Mouse (Mus musculus): ENCODE measurements around the gene Nek11. TPM values are rescaled to one million over a fixed set of nuclear protein-coding genes. Genes with fewer than 3 reads are reported as not detected.

Gene Nek11
- polyA plus RNA-seq, 1 experiment from 2014 or later: 5.3 TPM

DNA sequence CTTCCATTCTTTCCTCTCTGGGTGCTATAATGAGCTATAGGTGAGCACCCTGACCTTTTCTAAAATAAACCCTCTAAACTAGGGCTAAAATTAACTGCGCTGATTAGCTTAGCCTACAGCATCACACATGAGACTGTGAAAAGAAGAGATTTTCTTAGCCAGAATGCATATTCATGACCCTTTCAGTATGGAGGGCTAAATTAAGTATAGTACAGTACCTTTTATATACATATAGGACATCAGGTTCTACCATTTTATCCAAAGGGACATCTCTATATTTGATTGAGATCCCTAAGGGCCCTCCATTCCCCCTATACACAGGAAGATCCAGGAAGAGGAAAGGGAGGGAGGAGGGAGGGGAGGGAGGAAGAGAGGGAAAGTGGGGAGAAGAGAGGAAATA is 141.2 kb downstream of the Nek11 start:
- WGBS: 97% methylated on average over 1 of the region's 1 CpGs
- Histone ChIP-seq H3K36me3 (no peaks in the 10 kb centered on the region), H3K4me1 (no peaks in the 10 kb centered on the region), H3K27me3 (no peaks in the 10 kb centered on the region), H3K4me2 (replicated peaks) (no peak overlapping the region), H3K27ac (replicated peaks) (no peak overlapping the region), H3K9ac (no peak overlapping the region), H3K9me3 (replicated peaks) (no peaks in the 10 kb centered on the region), H3K4me3 (replicated peaks) (no peak overlapping the region)
- no peak for ATAC-seq (ENCODE audit: insufficient number of reproducible peaks, low FRiP score, low TSS enrichment, low read depth)

DNA sequence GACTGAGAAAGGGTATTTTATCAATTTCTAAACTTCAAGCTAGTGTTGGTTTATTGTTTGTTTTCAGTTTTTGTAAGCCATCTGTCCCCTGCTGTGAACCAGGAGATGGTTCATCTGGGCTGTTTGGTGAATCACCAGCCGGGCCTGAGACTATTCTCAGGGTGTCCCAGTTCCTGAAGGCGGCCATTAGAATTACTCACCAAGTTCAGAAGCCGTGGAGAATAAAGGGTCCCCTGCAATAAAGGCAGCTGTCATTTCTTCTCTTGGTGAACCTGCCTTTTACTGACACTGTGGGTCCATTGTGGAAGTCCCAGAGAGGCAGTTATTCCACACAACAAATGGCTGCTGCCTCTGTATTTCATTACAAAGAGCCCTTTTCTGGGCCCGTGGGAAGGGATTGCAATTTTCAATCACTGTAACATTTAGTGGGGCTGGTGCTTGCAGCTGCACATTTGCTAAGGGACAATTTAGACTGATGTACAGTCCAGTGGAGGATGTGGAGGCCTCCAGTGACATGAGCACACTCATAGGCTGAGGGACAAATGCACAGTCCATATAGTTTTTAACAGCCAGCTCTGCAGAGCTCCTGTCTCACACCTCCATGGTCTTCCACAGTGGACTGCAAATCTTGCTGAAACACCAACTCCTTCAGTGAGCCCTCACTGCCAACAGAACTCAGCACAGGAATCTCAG is 142.8 kb downstream of the Nek11 start:
- Histone ChIP-seq H3K9ac (no peak overlapping the region), H3K36me3 (no peaks in the 10 kb centered on the region), H3K9me3 (replicated peaks) (no peaks in the 10 kb centered on the region), H3K27ac (replicated peaks) (no peak overlapping the region), H3K4me2 (replicated peaks) (no peak overlapping the region), H3K4me3 (replicated peaks) (no peak overlapping the region), H3K4me1 (no peaks in the 10 kb centered on the region), H3K27me3 (no peaks in the 10 kb centered on the region)
- WGBS: 62% methylated on average over 4 of the region's 4 CpGs
- no peak for ATAC-seq (ENCODE audit: insufficient number of reproducible peaks, low FRiP score, low TSS enrichment, low read depth)

DNA sequence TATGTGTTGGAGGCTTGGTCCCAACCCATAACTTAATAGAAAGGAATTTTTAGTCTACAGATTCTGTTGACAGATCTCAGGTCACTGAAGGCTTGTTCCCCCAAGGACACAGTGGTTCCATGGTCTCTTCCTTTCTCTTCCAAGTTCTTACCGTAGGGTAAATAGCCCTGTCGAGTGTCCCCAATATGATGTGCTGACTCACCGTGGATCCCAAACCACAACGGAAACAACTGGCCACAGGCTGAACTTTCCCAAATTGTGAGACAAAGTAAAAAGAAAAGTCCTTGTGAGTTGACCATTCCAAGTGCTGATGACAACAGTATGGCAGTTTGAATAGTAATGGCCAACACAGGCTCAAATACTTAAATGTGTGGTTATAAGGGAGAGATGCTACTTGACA is 144.1 kb downstream of the Nek11 start:
- 96% methylated on average over 4 of the region's 4 CpGs for WGBS
- H3K27me3 ChIP-seq: no peaks in the 10 kb centered on the region
- no peaks in the 10 kb centered on the region for H3K4me1 ChIP-seq
- H3K4me3 ChIP-seq (replicated peaks): no peak overlapping the region
- H3K9me3 ChIP-seq (replicated peaks): no peaks in the 10 kb centered on the region
- H3K36me3 ChIP-seq: no peaks in the 10 kb centered on the region
- no peak overlapping the region for H3K9ac ChIP-seq
- no peak for ATAC-seq (ENCODE audit: insufficient number of reproducible peaks, low FRiP score, low TSS enrichment, low read depth)
- H3K4me2 ChIP-seq (replicated peaks): no peak overlapping the region
- no peak overlapping the region for H3K27ac ChIP-seq (replicated peaks)

DNA sequence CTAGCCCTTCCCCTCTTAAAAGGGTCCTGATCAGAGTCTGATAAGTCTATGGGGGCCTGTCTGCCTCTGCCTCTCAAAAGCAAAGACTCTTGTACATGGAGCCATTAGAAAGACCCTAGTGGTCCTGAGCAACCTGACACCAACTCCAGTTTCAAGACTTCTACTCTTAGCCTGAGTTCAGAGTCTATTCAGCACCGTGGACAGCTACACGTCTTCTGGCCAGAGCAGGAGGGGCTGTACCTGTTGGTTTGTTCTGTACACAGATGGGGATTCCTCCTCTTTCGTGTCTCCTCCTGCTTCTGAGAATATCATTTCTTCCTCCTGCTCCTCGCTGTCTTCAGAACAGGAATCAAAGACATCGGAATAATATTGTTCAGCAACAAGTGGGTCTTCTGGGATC is 151.3 kb downstream of the Nek11 start:
- Histone ChIP-seq H3K36me3 (no peaks in the 10 kb centered on the region), H3K27me3 (no peaks in the 10 kb centered on the region), H3K9ac (no peak overlapping the region), H3K27ac (replicated peaks) (no peak overlapping the region), H3K9me3 (replicated peaks) (no peaks in the 10 kb centered on the region), H3K4me1 (no peaks in the 10 kb centered on the region), H3K4me3 (replicated peaks) (no peak overlapping the region), H3K4me2 (replicated peaks) (no peak overlapping the region)
- WGBS: 31% methylated on average over 5 of the region's 5 CpGs
- no peak for ATAC-seq (ENCODE audit: insufficient number of reproducible peaks, low FRiP score, low TSS enrichment, low read depth)

DNA sequence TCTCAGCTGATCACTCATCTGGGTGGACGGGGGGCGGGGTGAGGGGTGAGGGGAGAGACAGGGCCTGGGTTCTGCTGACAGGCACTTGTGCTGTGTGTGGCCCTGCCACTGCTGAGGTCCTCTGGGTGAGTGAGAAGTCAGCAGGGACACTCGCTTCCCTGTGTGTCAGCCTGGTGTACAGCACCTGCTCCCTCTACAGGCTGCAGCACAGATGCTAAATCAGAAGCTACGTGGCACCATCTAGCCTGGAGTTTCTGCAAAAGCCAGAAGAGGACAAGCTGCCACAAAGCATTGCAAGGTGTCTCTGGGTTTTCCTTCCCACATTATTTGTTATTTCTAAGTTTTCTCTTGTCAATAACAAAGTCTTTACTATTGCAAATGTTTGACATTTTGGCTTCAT is 180.9 kb downstream of the Nek11 start:
- H3K4me2 ChIP-seq (replicated peaks): no peak overlapping the region
- WGBS: 50% methylated on average over 4 of the region's 4 CpGs
- H3K27ac ChIP-seq (replicated peaks): no peak overlapping the region
- H3K9me3 ChIP-seq (replicated peaks): no peaks in the 10 kb centered on the region
- 0 out of 2 replicates have a peak, but pooled peaks have one; percentile 47 for ATAC-seq (ENCODE audit: insufficient number of reproducible peaks, low FRiP score, low TSS enrichment, low read depth)
- no peak overlapping the region for H3K9ac ChIP-seq
- H3K27me3 ChIP-seq: no peaks in the 10 kb centered on the region
- no peak overlapping the region for H3K4me3 ChIP-seq (replicated peaks)
- H3K4me1 ChIP-seq: no peaks in the 10 kb centered on the region
- no peaks in the 10 kb centered on the region for H3K36me3 ChIP-seq

DNA sequence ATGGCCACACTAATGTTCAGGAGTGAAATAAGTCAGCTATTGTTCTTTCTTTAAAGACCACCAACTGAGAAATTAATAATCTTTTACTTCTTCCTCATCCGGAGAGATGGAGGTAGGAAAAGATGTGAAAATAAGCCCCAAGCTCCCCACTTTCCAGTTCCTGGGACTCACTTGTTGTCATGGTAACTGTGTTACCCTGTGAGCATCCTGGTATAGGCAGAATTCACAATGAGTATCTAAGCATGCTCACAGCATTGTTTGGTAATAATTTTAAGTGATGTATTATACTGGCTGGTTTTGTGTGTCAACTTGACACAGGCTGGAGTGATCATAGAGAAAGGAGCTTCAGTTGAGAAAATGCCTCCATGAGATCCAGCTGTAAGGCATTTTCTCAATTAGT is 195.0 kb downstream of the Nek11 start:
- ATAC-seq (ENCODE audit: insufficient number of reproducible peaks, low FRiP score, low TSS enrichment, low read depth): no peak
- Histone ChIP-seq H3K36me3 (no peaks in the 10 kb centered on the region), H3K4me2 (replicated peaks) (no peak overlapping the region), H3K27me3 (no peaks in the 10 kb centered on the region), H3K9ac (no peak overlapping the region), H3K27ac (replicated peaks) (no peak overlapping the region), H3K9me3 (replicated peaks) (no peaks in the 10 kb centered on the region), H3K4me1 (no peaks in the 10 kb centered on the region), H3K4me3 (replicated peaks) (no peak overlapping the region)
- 70% methylated on average over 1 of the region's 1 CpGs for WGBS

DNA sequence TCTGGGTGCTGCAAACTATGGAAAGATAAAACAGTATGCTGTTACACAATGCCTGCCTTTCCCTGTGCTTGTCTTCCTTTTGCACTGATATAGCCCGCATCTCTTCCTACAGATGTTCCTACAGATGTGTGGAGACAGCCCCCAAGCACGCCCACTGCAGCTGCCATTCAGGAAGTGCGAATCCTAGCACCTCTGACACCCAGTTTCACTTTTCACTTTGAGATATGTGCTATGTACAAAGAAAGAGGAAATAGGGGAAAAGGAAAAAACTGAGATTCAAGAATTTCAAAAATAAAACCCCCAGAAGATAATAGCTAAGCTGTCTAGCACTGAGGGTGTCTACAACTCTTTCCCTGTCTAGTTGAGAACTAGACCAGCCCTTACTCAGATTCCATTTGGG is 208.6 kb downstream of the Nek11 start:
- H3K27ac ChIP-seq (replicated peaks): no peak overlapping the region
- H3K4me2 ChIP-seq (replicated peaks): no peak overlapping the region
- H3K9me3 ChIP-seq (replicated peaks): no peaks in the 10 kb centered on the region
- no peaks in the 10 kb centered on the region for H3K27me3 ChIP-seq
- WGBS: 82% methylated on average over 3 of the region's 3 CpGs
- H3K4me3 ChIP-seq (replicated peaks): no peak overlapping the region
- no peaks in the 10 kb centered on the region for H3K36me3 ChIP-seq
- no peaks in the 10 kb centered on the region for H3K4me1 ChIP-seq
- no peak for ATAC-seq (ENCODE audit: insufficient number of reproducible peaks, low FRiP score, low TSS enrichment, low read depth)
- H3K9ac ChIP-seq: no peak overlapping the region

DNA sequence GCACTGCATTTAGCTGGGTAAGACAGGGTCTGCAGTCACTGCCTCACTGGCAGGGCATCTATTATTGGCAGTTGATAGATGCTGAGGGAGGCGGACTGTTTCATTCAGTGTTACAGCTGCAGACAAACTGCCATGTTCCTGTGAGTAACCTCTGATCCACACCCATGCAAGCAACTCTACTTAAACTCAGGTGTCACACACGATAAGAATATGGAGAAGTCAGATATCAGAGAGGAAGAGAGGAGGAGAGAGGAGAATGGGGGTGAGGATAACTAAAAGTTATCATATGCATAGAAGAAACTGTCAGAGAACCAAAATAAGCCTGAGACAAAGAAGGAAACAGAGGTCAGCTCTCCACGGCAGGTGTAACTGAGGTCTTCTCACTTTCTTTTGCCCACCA is 212.9 kb downstream of the Nek11 start:
- Histone ChIP-seq H3K4me2 (replicated peaks) (no peak overlapping the region), H3K4me3 (replicated peaks) (no peak overlapping the region), H3K9ac (no peak overlapping the region), H3K9me3 (replicated peaks) (no peaks in the 10 kb centered on the region), H3K36me3 (no peaks in the 10 kb centered on the region), H3K27ac (replicated peaks) (no peak overlapping the region), H3K27me3 (no peaks in the 10 kb centered on the region), H3K4me1 (no peaks in the 10 kb centered on the region)
- ATAC-seq (ENCODE audit: insufficient number of reproducible peaks, low FRiP score, low TSS enrichment, low read depth): no peak
- 87% methylated on average over 3 of the region's 3 CpGs for WGBS

DNA sequence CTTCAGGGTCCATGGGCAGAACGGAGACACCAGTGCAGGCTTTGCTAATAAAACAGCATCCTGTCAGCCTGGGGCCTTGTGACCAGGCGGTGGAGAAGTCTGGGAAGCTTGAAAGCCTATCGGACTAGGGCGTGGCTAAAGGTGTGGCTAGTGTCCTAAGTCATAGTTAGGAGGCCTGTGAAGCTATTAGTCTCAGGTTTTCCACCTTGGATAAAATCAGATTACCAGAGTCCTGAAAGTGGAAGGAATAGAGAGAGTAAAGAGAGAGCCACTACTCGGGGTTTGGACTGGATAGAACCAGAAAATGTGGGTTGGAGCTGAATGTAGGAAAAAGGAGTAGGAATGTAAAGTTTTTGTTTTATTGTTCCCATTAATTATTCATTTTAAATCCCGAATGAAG is 250.3 kb downstream of the Nek11 start, which contains the start of gene 1700080E11Rik:
1700080E11Rik (minus strand) TSS at position 101 of the 400 bp plus-strand sequence.
- no peaks in the 10 kb centered on the region for H3K36me3 ChIP-seq
- no peak within 1 kb of the TSS for H3K9ac ChIP-seq
- no peaks in the 10 kb centered on the region for H3K4me1 ChIP-seq
- H3K27ac ChIP-seq (replicated peaks): no peak within 1 kb of the TSS
- ATAC-seq (ENCODE audit: insufficient number of reproducible peaks, low FRiP score, low TSS enrichment, low read depth): no peak
- H3K9me3 ChIP-seq (replicated peaks): no peaks in the 10 kb centered on the region
- H3K4me2 ChIP-seq (replicated peaks): no peak within 1 kb of the TSS
- no peak within 1 kb of the TSS for H3K4me3 ChIP-seq (replicated peaks)
- H3K27me3 ChIP-seq: no peaks in the 10 kb centered on the region
- 74% methylated on average over 6 of the region's 6 CpGs for WGBS

DNA sequence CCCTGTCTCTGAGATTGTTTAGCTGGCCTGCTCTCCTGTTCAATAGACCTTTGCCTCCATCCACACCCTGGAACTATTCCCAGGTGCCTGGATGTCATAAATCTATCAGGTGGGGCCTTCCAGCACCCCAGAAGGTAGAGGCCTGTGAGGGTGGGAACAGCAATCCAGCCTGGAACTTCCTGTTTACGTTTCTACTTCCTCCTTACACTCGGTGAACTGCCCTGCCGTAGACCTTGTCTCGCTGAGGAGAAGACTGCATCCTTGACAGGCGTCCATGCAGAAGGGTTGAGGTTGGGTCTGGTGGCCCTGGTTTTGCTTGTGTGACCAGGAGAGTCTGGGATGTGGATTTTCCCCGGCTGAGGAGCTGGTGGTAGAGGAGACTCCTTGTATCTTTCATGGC is 256.1 kb downstream of the Nek11 start:
- Histone ChIP-seq H3K27me3 (no peaks in the 10 kb centered on the region), H3K4me2 (replicated peaks) (no peak overlapping the region), H3K4me1 (no peaks in the 10 kb centered on the region), H3K36me3 (no peaks in the 10 kb centered on the region), H3K4me3 (replicated peaks) (no peak overlapping the region), H3K9me3 (replicated peaks) (no peaks in the 10 kb centered on the region), H3K27ac (replicated peaks) (no peak overlapping the region), H3K9ac (no peak overlapping the region)
- 77% methylated on average over 6 of the region's 6 CpGs for WGBS
- no peak for ATAC-seq (ENCODE audit: insufficient number of reproducible peaks, low FRiP score, low TSS enrichment, low read depth)

DNA sequence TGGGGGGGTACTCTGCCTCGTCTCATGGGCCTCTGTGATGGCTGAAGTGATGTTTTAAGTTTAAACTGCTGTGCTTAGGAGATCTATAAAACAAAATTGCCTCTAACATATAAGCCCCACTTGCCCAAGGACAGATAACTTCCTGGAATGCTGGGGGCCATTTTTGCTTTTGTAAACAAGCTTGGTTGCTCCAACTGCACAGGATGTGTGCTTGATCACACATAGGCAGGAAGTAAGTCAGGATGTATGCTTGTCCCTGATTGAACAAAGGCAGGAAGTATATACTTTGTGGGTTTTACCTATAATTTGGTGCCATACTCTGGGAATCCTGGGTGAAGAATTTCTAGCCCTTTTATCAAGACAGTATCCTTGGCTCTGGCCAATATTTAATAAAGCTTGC is 258.9 kb downstream of the Nek11 start:
- no peaks in the 10 kb centered on the region for H3K9me3 ChIP-seq (replicated peaks)
- no peak overlapping the region for H3K4me3 ChIP-seq (replicated peaks)
- H3K4me1 ChIP-seq: peaks cover 5% of the 10 kb centered on the region; the same call in 1 of the 2 replicates
- no peak overlapping the region for H3K4me2 ChIP-seq (replicated peaks)
- no peak for ATAC-seq (ENCODE audit: insufficient number of reproducible peaks, low FRiP score, low TSS enrichment, low read depth)
- no peaks in the 10 kb centered on the region for H3K36me3 ChIP-seq
- H3K27ac ChIP-seq (replicated peaks): no peak overlapping the region
- H3K9ac ChIP-seq: no peak overlapping the region
- 28% methylated on average over 1 of the region's 1 CpGs for WGBS
- no peaks in the 10 kb centered on the region for H3K27me3 ChIP-seq

DNA sequence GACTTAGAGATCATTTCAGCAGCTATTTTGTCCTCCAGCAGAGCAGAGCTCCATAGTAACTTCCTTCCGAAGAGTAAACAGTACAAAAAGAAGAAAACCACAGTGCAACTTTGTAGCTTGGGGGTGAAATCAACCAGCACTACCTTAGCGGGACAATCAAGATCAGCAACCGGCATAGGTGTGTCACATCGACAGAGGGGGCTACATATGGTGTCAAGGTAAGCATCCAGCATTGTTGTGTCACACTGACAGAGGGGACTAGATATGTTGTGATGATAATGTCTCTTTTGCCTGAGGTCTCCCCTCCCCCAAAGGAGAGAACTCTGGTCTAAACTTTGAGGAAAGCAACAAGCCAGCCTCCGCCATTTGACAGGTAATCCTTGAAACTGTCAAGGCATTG is 260.8 kb downstream of the Nek11 start:
- Histone ChIP-seq H3K36me3 (no peaks in the 10 kb centered on the region), H3K27me3 (no peaks in the 10 kb centered on the region), H3K27ac (replicated peaks) (no peak overlapping the region), H3K4me3 (replicated peaks) (no peak overlapping the region), H3K4me2 (replicated peaks) (no peak overlapping the region), H3K9ac (no peak overlapping the region), H3K9me3 (replicated peaks) (no peaks in the 10 kb centered on the region), H3K4me1 (peaks cover 14% of the 10 kb centered on the region)
- WGBS: 81% methylated on average over 5 of the region's 5 CpGs
- ATAC-seq (ENCODE audit: insufficient number of reproducible peaks, low FRiP score, low TSS enrichment, low read depth): no peak
